Mouse (Mus musculus): ENCODE data around the gene Pi4kb. TPM values are rescaled to one million over a fixed set of nuclear protein-coding genes. Genes with fewer than 3 reads are reported as not detected.

The Pi4kb gene
- polyA plus RNA-seq, 1 experiment from 2014 or later, result 20.1 TPM

DNA sequence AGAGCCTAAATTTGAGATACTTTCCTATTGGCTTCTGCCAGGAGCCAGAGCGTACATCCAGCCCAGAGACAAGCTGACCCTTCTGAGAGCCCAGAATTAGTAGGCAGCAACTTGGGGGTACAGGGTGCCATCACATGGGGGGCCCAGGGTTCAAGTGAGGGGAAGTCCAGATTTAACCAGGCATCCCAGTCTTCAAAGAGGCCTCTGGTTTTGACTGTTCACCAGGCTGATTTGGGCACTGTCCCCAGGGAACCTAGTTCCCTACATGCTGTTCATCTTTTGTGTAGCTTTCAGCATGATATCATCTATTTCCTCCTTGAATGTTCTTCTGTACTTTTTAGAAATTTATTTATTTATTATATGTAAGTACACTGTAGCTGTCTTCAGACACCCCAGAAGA is 9.5 kb upstream of the Pi4kb start:
- WGBS, result 90% methylated on average over 1 of the region's 1 CpGs
- Histone ChIP-seq H3K4me3 (no peak overlapping the region), H3K36me3 (no peaks in the 10 kb centered on the region), H3K4me2 (replicated peaks) (no peak overlapping the region), H3K9me3 (no peaks in the 10 kb centered on the region), H3K27ac (no peak overlapping the region), H3K4me1 (no peaks in the 10 kb centered on the region), H3K9ac (no peak overlapping the region), H3K27me3 (replicated peaks) (no peaks in the 10 kb centered on the region)
- ATAC-seq (ENCODE audit: low FRiP score, low read depth), result no peak

DNA sequence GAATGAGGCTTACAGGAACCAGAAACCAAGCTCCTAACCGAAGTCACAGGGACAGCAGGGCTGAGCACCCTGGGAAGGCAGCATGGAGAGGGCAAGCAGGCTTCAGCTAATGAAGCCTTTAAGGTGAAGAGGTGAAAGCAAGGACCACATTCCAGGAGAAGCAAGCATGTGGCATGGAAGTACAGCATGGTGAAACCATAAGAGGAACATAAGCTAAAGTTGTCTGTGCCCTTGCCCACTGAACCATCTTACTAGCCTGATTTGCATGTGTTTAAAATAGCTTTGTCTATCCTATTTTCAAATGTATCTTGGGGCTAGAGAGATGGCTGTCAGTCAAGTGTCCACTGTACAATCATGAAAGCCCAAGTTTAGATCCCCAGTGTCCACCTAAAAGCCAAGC is 8.7 kb upstream of the Pi4kb start:
- 73% methylated on average over 1 of the region's 1 CpGs for WGBS

DNA sequence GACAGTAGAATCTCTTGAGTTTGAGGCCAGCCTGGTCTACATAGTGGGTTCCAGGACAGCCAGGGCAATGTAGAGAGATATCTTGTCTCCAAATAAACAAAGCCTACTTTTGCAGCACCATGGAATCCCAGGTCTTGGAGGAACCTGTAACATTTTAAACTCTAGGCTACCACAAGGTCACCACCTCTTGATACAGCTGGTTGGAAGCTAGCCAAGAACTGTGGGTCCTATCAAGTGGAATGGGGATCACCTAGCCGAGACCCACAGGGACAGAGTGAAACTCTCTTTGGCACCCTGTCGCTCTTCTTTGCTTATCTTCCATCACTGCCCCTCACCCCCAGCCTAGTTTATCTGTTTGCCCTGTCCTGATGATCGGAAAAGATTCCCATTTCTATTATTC is 2.0 kb upstream of the Pi4kb start:
- ATAC-seq (ENCODE audit: low FRiP score, low read depth), result no peak
- Histone ChIP-seq H3K27me3 (replicated peaks) (no peaks in the 10 kb centered on the region), H3K4me2 (replicated peaks) (no peak overlapping the region), H3K9ac (no peak overlapping the region), H3K9me3 (no peaks in the 10 kb centered on the region), H3K27ac (no peak overlapping the region), H3K4me1 (peaks cover 17% of the 10 kb centered on the region), H3K4me3 (no peak overlapping the region), H3K36me3 (peaks cover 3% of the 10 kb centered on the region; the same call in 1 of the 2 replicates)
- 88% methylated on average over 3 of the region's 3 CpGs for WGBS

More for the DNA sequence above, 8.7 kb upstream of the Pi4kb start:
- H3K9ac ChIP-seq, result no peak overlapping the region
- H3K27ac ChIP-seq, result no peak overlapping the region
- no peak overlapping the region for H3K4me2 ChIP-seq (replicated peaks)
- H3K27me3 ChIP-seq (replicated peaks), result no peaks in the 10 kb centered on the region
- H3K9me3 ChIP-seq, result no peaks in the 10 kb centered on the region
- H3K36me3 ChIP-seq, result no peaks in the 10 kb centered on the region
- ATAC-seq (ENCODE audit: low FRiP score, low read depth), result no peak
- H3K4me1 ChIP-seq, result no peaks in the 10 kb centered on the region
- no peak overlapping the region for H3K4me3 ChIP-seq

DNA sequence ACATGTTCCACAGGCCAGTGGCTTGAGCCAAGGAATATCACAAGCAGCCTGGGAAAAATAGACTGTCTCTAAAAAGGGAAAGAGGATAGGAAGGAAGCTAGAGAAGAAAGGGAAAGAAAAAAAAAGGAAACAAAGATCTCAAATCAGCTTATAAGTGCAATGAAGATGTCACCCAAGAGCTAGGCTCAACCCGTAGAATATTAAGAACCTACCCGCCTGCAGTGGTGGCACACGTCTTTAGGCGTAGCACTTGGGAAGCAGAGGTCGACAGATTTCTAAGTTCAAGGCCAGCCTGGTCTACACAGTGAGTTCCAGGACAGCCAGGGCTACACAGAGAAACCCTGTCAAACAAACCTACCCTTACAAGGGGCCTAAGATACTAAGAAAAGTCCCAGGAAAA is 911 bp upstream of the Pi4kb start:
- H3K4me3 ChIP-seq, result no peak overlapping the region
- no peaks in the 10 kb centered on the region for H3K27me3 ChIP-seq (replicated peaks)
- H3K36me3 ChIP-seq, result peaks cover 7% of the 10 kb centered on the region; the same call in 1 of the 2 replicates
- ATAC-seq (ENCODE audit: low FRiP score, low read depth), result no peak
- 86% methylated on average over 5 of the region's 5 CpGs for WGBS
- H3K27ac ChIP-seq, result no peak overlapping the region
- H3K9ac ChIP-seq, result no peak overlapping the region
- H3K4me2 ChIP-seq (replicated peaks), result peak overlapping the region; percentile 80
- no peaks in the 10 kb centered on the region for H3K9me3 ChIP-seq
- peaks cover 17% of the 10 kb centered on the region for H3K4me1 ChIP-seq

DNA sequence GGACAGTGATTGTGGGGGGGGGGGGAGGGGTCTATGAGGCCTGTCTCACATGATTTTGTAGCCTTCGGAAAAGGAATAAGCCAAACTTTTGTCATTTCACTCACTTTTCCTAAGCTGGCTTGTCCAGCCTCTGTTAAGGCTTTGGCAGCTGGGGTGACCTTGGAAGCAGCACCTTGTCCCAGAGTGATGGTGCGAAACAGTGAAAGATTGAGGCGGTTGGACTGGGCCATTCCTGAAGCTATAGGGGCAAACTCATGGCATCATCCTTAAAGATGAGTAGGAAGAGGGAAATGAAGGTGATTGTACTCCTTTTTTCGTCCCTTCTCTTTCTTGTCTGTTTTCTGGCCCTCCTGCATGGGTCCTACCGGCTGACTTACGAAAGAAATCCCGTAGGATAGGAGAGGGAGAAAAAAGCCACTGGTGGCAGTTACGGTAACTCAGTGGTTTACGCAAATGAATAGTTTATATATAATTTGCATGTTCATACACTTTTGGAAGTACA is 454 bp upstream of the Pi4kb start:
- peaks cover 7% of the 10 kb centered on the region; the same call in 1 of the 2 replicates for H3K36me3 ChIP-seq
- no peak overlapping the region for H3K27ac ChIP-seq
- peak overlapping the region; percentile 93 for H3K9ac ChIP-seq
- peaks cover 17% of the 10 kb centered on the region for H3K4me1 ChIP-seq
- peak; percentile 18; the same call in 1 of the 2 replicates for ATAC-seq (ENCODE audit: low FRiP score, low read depth)
- no peaks in the 10 kb centered on the region for H3K27me3 ChIP-seq (replicated peaks)
- H3K4me2 ChIP-seq (replicated peaks), result peak overlapping the region; percentile 80
- peak overlapping the region; percentile 83 for H3K4me3 ChIP-seq
- WGBS, result 21% methylated on average over 9 of the region's 9 CpGs
- H3K9me3 ChIP-seq, result no peaks in the 10 kb centered on the region

DNA sequence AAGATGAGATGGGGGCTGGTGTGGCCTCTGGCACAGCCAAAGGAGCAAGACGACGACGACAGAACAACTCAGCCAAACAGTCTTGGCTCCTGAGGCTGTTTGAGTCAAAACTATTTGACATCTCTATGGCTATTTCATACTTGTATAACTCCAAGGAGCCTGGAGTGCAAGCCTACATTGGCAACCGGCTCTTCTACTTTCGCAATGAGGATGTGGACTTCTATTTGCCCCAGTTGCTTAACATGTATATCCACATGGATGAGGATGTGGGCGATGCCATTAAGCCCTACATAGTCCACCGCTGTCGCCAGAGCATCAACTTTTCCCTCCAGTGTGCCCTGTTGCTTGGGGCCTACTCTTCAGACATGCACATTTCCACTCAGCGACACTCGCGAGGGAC is 9.8 kb downstream of the Pi4kb start:
- WGBS, result 94% methylated on average over 11 of the region's 11 CpGs
- Histone ChIP-seq H3K9ac (no peak overlapping the region), H3K4me1 (no peaks in the 10 kb centered on the region), H3K4me2 (replicated peaks) (no peak overlapping the region), H3K27me3 (replicated peaks) (no peaks in the 10 kb centered on the region), H3K4me3 (no peak overlapping the region), H3K36me3 (peaks cover 40% of the 10 kb centered on the region), H3K9me3 (no peaks in the 10 kb centered on the region), H3K27ac (no peak overlapping the region)
- ATAC-seq (ENCODE audit: low FRiP score, low read depth), result no peak

DNA sequence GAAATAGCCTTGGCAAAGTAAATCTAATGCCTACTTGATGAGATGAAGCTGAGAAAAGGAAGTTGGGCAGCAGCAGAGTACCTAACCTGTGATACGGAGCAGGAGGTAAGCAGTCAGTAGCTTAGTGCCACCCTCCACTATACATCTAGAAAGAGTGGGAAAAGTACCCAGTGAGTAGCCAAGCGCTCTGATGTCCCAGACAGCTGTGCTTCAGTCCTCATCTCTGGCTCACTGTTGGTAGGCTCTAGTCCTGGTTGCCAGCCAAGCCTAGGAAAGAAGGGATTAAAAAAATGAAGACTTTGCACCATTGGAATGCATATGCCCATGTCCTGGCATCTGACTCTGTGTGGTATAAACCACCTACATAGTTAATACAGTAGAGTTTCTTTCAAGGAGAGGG is 11.0 kb downstream of the Pi4kb start:
- no peak overlapping the region for H3K4me2 ChIP-seq (replicated peaks)
- H3K4me3 ChIP-seq, result no peak overlapping the region
- no peaks in the 10 kb centered on the region for H3K9me3 ChIP-seq
- no peak overlapping the region for H3K27ac ChIP-seq
- H3K4me1 ChIP-seq, result no peaks in the 10 kb centered on the region; the same call in 1 of the 2 replicates
- no peak overlapping the region for H3K9ac ChIP-seq
- no peak for ATAC-seq (ENCODE audit: low FRiP score, low read depth)
- H3K27me3 ChIP-seq (replicated peaks), result no peaks in the 10 kb centered on the region
- H3K36me3 ChIP-seq, result peaks cover 40% of the 10 kb centered on the region
- WGBS, result 97% methylated on average over 2 of the region's 2 CpGs

DNA sequence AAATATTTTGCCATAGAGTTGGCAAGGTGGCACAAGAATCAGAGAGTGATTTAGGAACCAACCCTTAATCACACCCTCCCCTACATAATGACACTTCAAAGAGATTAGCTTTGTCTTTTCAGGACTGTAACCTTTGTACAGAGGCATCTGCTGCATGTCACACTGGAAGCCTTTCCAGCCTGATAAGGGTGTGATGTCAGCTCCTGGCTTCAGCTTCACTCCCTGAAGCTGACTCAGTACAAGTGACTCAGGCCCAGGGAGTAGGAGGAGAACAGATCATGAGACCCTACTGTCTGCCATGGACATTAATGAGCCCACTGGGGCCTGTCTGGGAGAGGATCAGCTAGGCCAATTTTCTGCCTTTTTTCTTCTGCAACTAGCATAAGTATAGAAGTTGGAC is 13.0 kb downstream of the Pi4kb start:
- Histone ChIP-seq H3K27ac (no peak overlapping the region), H3K4me1 (no peaks in the 10 kb centered on the region; the same call in 1 of the 2 replicates), H3K9me3 (no peaks in the 10 kb centered on the region), H3K4me3 (no peak overlapping the region), H3K27me3 (replicated peaks) (no peaks in the 10 kb centered on the region), H3K36me3 (peaks cover 48% of the 10 kb centered on the region), H3K4me2 (replicated peaks) (no peak overlapping the region), H3K9ac (no peak overlapping the region)
- no peak for ATAC-seq (ENCODE audit: low FRiP score, low read depth)

DNA sequence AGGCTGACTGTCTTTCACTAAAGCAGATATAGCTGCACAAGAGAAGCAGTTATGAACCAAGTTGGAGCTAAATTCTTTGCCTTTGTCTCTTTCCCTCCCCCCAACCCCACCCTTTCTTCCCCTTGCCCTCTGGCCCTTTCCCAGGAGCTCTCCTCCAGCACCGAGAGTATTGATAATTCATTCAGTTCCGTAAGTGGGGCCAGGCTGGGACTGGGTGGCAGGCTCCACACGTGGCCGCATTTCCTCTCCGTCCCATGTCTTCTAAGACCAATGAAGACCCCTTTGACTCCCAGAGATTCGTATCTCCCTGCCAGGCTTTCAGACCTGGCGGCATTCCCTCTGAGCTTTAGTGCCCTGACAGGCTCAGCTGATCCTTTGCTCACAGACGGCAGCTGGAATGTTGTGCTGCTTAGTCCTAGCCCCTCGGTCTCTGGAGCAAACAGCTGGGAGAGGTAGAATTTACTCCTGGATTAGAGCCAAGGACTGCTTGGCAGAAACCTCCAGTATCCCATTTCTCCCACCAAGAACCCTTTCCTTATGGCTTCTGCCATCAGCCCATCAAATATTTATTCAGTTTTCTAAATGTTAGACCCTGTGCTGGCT is 14.7 kb downstream of the Pi4kb start:
- 70% methylated on average over 9 of the region's 9 CpGs for WGBS
- no peak overlapping the region for H3K27ac ChIP-seq
- no peak for ATAC-seq (ENCODE audit: low FRiP score, low read depth)
- no peaks in the 10 kb centered on the region; the same call in 1 of the 2 replicates for H3K4me1 ChIP-seq
- H3K27me3 ChIP-seq (replicated peaks), result no peaks in the 10 kb centered on the region
- no peaks in the 10 kb centered on the region for H3K9me3 ChIP-seq
- no peak overlapping the region for H3K4me3 ChIP-seq
- H3K9ac ChIP-seq, result no peak overlapping the region
- peaks cover 53% of the 10 kb centered on the region for H3K36me3 ChIP-seq
- H3K4me2 ChIP-seq (replicated peaks), result no peak overlapping the region

DNA sequence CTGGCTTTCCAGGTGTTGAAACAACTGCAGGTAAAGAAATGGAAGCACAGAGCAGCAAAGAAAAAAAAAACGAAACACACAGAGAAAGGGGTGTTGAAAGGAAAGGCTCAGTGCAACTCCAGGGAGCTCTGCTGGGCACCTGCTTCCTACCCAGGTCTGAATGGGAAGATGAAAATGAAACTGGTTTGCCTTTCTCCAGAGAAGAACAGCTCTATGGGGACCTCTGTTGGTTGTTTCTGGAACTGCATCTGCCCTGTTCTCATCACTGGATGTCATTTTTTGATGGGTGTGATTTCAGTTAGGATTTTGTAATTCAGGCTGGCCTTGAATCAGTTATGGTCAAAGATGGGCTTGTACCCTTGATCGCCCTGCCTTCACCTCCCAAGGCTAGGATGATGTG is 22.4 kb downstream of the Pi4kb start:
- no peaks in the 10 kb centered on the region for H3K27me3 ChIP-seq (replicated peaks)
- no peak overlapping the region for H3K9ac ChIP-seq
- H3K4me1 ChIP-seq, result no peaks in the 10 kb centered on the region
- H3K27ac ChIP-seq, result no peak overlapping the region
- no peaks in the 10 kb centered on the region for H3K9me3 ChIP-seq
- WGBS, result 43% methylated on average over 2 of the region's 2 CpGs
- peaks cover 74% of the 10 kb centered on the region for H3K36me3 ChIP-seq
- no peak for ATAC-seq (ENCODE audit: low FRiP score, low read depth)
- no peak overlapping the region for H3K4me3 ChIP-seq
- H3K4me2 ChIP-seq (replicated peaks), result no peak overlapping the region

DNA sequence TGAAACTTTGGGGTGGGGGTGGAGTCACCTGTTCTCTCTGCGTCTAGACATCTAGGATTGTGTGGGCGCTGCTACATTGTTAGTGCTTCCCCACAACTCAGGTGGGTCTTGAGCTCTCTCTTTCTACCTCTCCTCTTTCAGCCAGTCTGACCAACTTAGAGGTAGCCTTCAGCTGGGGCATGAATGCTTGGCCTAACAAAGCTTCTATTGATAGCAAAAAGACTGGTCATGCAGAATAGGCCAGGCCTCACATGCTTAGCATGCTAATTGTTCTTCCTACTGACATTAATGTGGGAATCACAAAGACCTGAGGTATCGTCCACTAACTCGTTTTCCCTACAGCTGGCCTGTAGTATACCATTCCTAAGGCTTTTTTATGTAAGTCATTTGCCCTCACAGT is 28.0 kb downstream of the Pi4kb start:
- WGBS, result 59% methylated on average over 4 of the region's 4 CpGs
- H3K4me2 ChIP-seq (replicated peaks), result no peak overlapping the region
- no peaks in the 10 kb centered on the region for H3K9me3 ChIP-seq
- H3K36me3 ChIP-seq, result peaks cover 66% of the 10 kb centered on the region
- ATAC-seq (ENCODE audit: low FRiP score, low read depth), result peak; percentile 75
- H3K27me3 ChIP-seq (replicated peaks), result no peaks in the 10 kb centered on the region
- no peak overlapping the region for H3K4me3 ChIP-seq
- H3K9ac ChIP-seq, result no peak overlapping the region
- H3K4me1 ChIP-seq, result peaks cover 10% of the 10 kb centered on the region; the same call in 1 of the 2 replicates
- H3K27ac ChIP-seq, result no peak overlapping the region

DNA sequence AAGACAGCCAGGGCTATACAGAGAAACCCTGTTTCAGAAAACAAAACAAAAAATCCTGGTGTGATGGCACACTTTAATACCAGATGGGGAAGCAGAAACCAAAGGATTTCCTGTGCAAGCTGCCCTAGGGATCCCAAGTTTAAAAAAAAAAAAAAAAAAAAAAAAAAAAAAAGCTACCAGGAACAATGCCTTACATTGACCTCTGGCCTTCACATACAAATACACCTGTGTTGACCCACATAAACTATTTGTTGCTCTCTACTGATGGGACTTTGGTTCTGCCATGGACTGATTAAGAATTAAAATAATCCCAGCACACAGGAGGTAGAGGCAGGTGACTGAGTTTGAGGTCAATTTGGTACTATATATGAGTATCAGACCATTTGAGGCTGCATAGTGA is 28.7 kb downstream of the Pi4kb start:
- peaks cover 10% of the 10 kb centered on the region; the same call in 1 of the 2 replicates for H3K4me1 ChIP-seq
- no peaks in the 10 kb centered on the region for H3K27me3 ChIP-seq (replicated peaks)
- H3K9ac ChIP-seq, result no peak overlapping the region
- H3K9me3 ChIP-seq, result no peaks in the 10 kb centered on the region
- peaks cover 69% of the 10 kb centered on the region for H3K36me3 ChIP-seq
- no peak overlapping the region for H3K4me3 ChIP-seq
- ATAC-seq (ENCODE audit: low FRiP score, low read depth), result no peak
- no peak overlapping the region for H3K4me2 ChIP-seq (replicated peaks)
- H3K27ac ChIP-seq, result no peak overlapping the region

DNA sequence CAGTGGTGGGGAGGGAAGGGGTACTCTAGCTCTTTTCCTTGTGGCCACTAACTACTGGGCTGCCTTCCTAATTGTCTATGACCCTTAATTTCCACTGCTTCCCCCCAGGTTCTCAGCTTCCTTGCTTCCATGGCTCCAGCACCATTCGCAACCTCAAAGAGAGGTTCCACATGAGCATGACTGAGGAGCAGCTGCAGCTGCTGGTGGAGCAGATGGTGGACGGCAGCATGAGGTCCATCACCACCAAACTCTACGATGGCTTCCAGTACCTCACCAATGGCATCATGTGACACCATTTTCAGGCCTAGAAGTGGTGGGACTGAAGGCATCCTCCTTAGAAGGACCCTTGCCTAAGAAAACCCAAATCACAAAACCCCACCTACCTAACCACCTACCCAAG is 31.1 kb downstream of the Pi4kb start:
- no peak overlapping the region for H3K4me3 ChIP-seq
- H3K4me1 ChIP-seq, result peaks cover 10% of the 10 kb centered on the region
- H3K27ac ChIP-seq, result no peak overlapping the region
- H3K9me3 ChIP-seq, result no peaks in the 10 kb centered on the region
- H3K4me2 ChIP-seq (replicated peaks), result no peak overlapping the region
- ATAC-seq (ENCODE audit: low FRiP score, low read depth), result no peak
- 96% methylated on average over 3 of the region's 3 CpGs for WGBS
- no peaks in the 10 kb centered on the region for H3K27me3 ChIP-seq (replicated peaks)
- no peak overlapping the region for H3K9ac ChIP-seq
- peaks cover 77% of the 10 kb centered on the region for H3K36me3 ChIP-seq
